Mouse (Mus musculus): ENCODE data around the gene Tube1. TPM values are rescaled to one million over a fixed set of nuclear protein-coding genes. Genes with fewer than 3 reads are reported as not detected.
"Not testable (repeated sequence)": the region's sequence is repeated elsewhere in the genome, so short reads cannot be mapped to it uniquely, and the experiment has no call there.

The Tube1 gene
- polyA plus RNA-seq, 1 experiment, result 6.4 TPM

GRCm38 (mm10) chr10:39173077-39173476 lies 39.3 kb downstream of the Tube1 start:
- Histone ChIP-seq H3K27ac (ENCODE audit: control insufficient read depth, insufficient read depth, low read depth, low read length) (no peak overlapping the region), H3K4me3 (ENCODE audit: control insufficient read depth, low read depth, low read length) (no peak overlapping the region), H3K36me3 (ENCODE audit: control insufficient read depth, insufficient read depth, low read length) (no peaks in the 10 kb centered on the region), H3K4me1 (ENCODE audit: control insufficient read depth, insufficient read depth, low read length) (no peaks in the 10 kb centered on the region; the same call in none of the 2 replicates), H3K27me3 (ENCODE audit: control insufficient read depth, insufficient read depth, low read length) (no peaks in the 10 kb centered on the region)
- TF ChIP-seq POLR2A (IDR thresholded peaks at IDR 0.05; ENCODE audit: control insufficient read depth, low read depth, low read length) (no peak), CTCF (IDR thresholded peaks at IDR 0.05; ENCODE audit: control insufficient read depth, insufficient read depth, insufficient replicate concordance, low read depth, low read length) (no peak)

- TF ChIP-seq CTCF (IDR thresholded peaks at IDR 0.05; ENCODE audit: control insufficient read depth, insufficient read depth, insufficient replicate concordance, low read depth, low read length) (no peak), POLR2A (IDR thresholded peaks at IDR 0.05; ENCODE audit: control insufficient read depth, low read depth, low read length) (no peak)
- no peak overlapping the region for H3K4me3 ChIP-seq (ENCODE audit: control insufficient read depth, low read depth, low read length)
- H3K4me1 ChIP-seq (ENCODE audit: control insufficient read depth, insufficient read depth, low read length), result no peaks in the 10 kb centered on the region; the same call in 1 of the 2 replicates
- no peaks in the 10 kb centered on the region for H3K36me3 ChIP-seq (ENCODE audit: control insufficient read depth, insufficient read depth, low read length)
- no peaks in the 10 kb centered on the region for H3K27me3 ChIP-seq (ENCODE audit: control insufficient read depth, insufficient read depth, low read length)
- no peak overlapping the region for H3K27ac ChIP-seq (ENCODE audit: control insufficient read depth, insufficient read depth, low read depth, low read length)
Measured at GRCm38 (mm10) chr10:39176981-39177380, 43.2 kb downstream of the Tube1 start.

DNA sequence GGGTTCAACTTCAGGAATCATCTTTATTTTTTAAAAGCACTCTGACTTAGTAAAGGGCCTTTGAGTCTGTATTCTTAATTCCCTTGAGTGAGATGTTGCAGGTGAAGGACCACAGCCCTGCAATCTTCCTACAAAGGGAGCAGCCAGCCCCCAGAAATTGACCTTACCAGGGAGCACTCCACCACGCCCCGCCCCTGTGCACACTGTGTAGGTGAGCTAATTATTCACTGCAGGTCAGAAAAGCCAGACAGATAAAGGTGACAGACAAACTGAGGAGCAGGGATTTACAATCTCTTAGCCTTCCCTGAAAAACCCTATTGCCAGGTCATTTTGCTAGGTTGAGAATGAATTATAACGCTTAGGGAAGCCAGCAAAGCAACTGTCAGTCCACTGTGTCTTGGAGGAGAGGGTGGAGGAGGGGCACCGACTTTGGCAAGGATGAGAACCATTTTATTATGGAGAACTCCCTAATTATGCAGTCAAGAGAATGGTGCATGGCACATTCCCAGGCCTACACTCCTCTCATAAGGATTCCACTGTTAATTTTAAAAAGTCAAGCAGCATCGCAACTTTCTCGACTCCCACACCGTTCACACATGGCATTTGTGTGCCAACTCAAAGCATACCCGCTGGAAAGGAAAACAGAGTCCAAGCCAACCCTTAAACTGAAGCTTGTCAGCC lies 51.2 kb downstream of the Tube1 start:
- no peak overlapping the region for H3K27ac ChIP-seq (ENCODE audit: control insufficient read depth, insufficient read depth, low read depth, low read length)
- H3K27me3 ChIP-seq (ENCODE audit: control insufficient read depth, insufficient read depth, low read length), result no peaks in the 10 kb centered on the region
- no peak overlapping the region for H3K4me3 ChIP-seq (ENCODE audit: control insufficient read depth, low read depth, low read length)
- H3K36me3 ChIP-seq (ENCODE audit: control insufficient read depth, insufficient read depth, low read length), result no peaks in the 10 kb centered on the region
- TF ChIP-seq CTCF (IDR thresholded peaks at IDR 0.05; ENCODE audit: control insufficient read depth, insufficient read depth, insufficient replicate concordance, low read depth, low read length) (no peak), POLR2A (IDR thresholded peaks at IDR 0.05; ENCODE audit: control insufficient read depth, low read depth, low read length) (no peak)
- H3K4me1 ChIP-seq (ENCODE audit: control insufficient read depth, insufficient read depth, low read length), result no peaks in the 10 kb centered on the region

DNA sequence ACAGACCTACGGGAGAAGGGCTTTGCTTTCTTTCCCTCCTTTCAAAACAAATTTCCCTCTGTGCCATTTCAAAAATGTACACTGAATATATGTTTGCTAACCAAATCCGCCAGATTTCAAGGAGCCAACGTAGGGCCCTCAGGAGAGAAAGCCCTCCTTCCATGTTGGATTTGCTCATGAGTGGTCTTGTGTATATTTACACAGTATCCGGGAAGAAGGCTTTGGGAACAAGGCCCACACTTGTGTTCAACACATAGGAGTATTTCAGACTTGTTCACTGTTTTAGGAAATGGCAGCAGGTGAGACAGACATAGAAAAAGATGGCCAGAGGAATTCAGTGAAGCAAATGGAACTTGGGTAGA lies 51.8 kb downstream of the Tube1 start:
- TF ChIP-seq CTCF (IDR thresholded peaks at IDR 0.05; ENCODE audit: control insufficient read depth, insufficient read depth, insufficient replicate concordance, low read depth, low read length) (no peak), POLR2A (IDR thresholded peaks at IDR 0.05; ENCODE audit: control insufficient read depth, low read depth, low read length) (no peak)
- Histone ChIP-seq H3K4me1 (ENCODE audit: control insufficient read depth, insufficient read depth, low read length) (no peaks in the 10 kb centered on the region), H3K27me3 (ENCODE audit: control insufficient read depth, insufficient read depth, low read length) (no peaks in the 10 kb centered on the region), H3K36me3 (ENCODE audit: control insufficient read depth, insufficient read depth, low read length) (no peaks in the 10 kb centered on the region), H3K27ac (ENCODE audit: control insufficient read depth, insufficient read depth, low read depth, low read length) (no peak overlapping the region), H3K4me3 (ENCODE audit: control insufficient read depth, low read depth, low read length) (no peak overlapping the region)

DNA sequence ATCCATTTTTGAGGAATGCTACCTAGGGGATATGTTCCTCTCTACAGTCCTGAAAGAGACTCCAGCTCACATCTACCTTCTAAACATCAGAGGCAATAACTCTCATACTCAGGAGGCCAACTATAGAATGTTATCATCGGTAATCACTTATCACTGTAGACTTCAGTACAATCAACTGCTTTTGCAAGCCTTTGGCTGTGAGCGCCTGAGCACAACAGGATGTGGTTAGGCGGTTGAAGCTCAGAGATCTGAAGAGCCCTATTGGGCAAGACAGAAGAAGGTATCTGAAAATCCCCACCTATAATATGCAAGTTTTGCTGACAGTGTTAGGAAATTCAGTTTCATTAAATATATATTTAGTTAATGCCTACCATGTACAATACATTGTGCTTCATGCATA lies 58.9 kb downstream of the Tube1 start:
- no peaks in the 10 kb centered on the region for H3K27me3 ChIP-seq (ENCODE audit: control insufficient read depth, insufficient read depth, low read length)
- TF ChIP-seq POLR2A (IDR thresholded peaks at IDR 0.05; ENCODE audit: control insufficient read depth, low read depth, low read length), result no peak
- TF ChIP-seq CTCF (IDR thresholded peaks at IDR 0.05; ENCODE audit: control insufficient read depth, insufficient read depth, insufficient replicate concordance, low read depth, low read length), result no peak
- no peaks in the 10 kb centered on the region for H3K4me1 ChIP-seq (ENCODE audit: control insufficient read depth, insufficient read depth, low read length)
- H3K4me3 ChIP-seq (ENCODE audit: control insufficient read depth, low read depth, low read length), result no peak overlapping the region
- H3K36me3 ChIP-seq (ENCODE audit: control insufficient read depth, insufficient read depth, low read length), result no peaks in the 10 kb centered on the region
- no peak overlapping the region for H3K27ac ChIP-seq (ENCODE audit: control insufficient read depth, insufficient read depth, low read depth, low read length)

GRCm38 (mm10) chr10:39198216-39198615 lies 64.4 kb downstream of the Tube1 start:
- not testable (repeated sequence) for H3K27me3 ChIP-seq (ENCODE audit: control insufficient read depth, insufficient read depth, low read length); H3K36me3 ChIP-seq (ENCODE audit: control insufficient read depth, insufficient read depth, low read length); H3K4me3 ChIP-seq (ENCODE audit: control insufficient read depth, low read depth, low read length); H3K27ac ChIP-seq (ENCODE audit: control insufficient read depth, insufficient read depth, low read depth, low read length); H3K4me1 ChIP-seq (ENCODE audit: control insufficient read depth, insufficient read depth, low read length)

Other genes starting within 250 kb of the Tube1 start
- gene Lama4, start 168.5 kb upstream of the Tube1 start, polyA plus RNA-seq (2012; rRNA removed), result 2.2 and 2.3 TPM in 2 replicates
- gene Fam229b, start 62 bp upstream of the Tube1 start, polyA plus RNA-seq (2012; rRNA removed), result 1,082 and 1,286 TPM in 2 replicates
- gene Ccn6, start 29.8 kb downstream of the Tube1 start, polyA plus RNA-seq (2012; rRNA removed), result not detected in 2 replicates
- 15.0 and 18.8 TPM in 2 replicates for gene Fyn, start 234.9 kb downstream of the Tube1 start, polyA plus RNA-seq (2012; rRNA removed)

Measured in testis, adult 2 months (tissue).